Mouse (Mus musculus) megakaryocyte, embryonic 14.5 days (primary cell): Measurements from ENCODE around the gene Serpina3k.
"Not testable (repeated sequence)": the region's sequence is repeated elsewhere in the genome, so short reads cannot be mapped to it uniquely, and the experiment has no call there.

ENCODE experiments used
- FLI1 ChIP-seq: IDR thresholded peaks from 2 replicates; pipeline ENCODE4 v1.6.1; 2012; ENCODE audit warnings: low read length, inconsistent platforms, mixed read lengths
- GATA1 ChIP-seq: IDR thresholded peaks from 3 replicates; pipeline ENCODE4 v1.6.1; 2012; ENCODE audit warnings: mixed read lengths, low read length, inconsistent platforms, borderline replicate concordance

DNA sequence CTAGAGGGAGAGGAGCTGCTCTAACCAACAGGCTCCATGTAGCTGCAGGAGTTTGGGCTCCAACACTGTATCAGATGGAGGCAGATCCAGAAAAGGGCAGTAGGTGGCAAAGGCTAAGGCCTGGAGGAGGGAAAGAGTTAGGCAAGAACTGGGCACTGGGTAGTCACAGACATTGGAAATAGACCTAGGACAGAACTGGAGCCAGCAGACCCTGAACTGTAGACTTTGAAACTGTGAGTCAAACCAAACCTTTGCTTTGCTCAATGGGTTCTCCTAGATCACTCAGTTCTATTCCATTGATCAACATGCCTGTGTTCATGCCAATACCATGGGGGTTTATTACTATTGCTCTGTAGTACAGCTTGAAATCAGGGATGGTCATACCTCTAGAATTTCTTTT is 47.7 kb downstream of the Serpina3k start:
- not testable (repeated sequence) for TF ChIP-seq GATA1, FLI1
